Mouse (Mus musculus) ES-E14 (cell line): Measurements from ENCODE around the gene Tsen2. TPM values are rescaled to one million over a fixed set of nuclear protein-coding genes. Genes with fewer than 3 reads are reported as not detected.

Source experiments
- DNase-seq: peaks from one replicate; pipeline ENCODE4 v3.0.0-alpha.2; 2013; ENCODE audit warnings: low read depth, low spot score
- H3K27ac ChIP-seq: 2 replicates; pipeline ENCODE4 v1.5.1; 2012; ENCODE audit warnings: low read depth, mild to moderate bottlenecking, low read length, moderate library complexity, mixed read lengths; ENCODE audit not compliant: poor library complexity, insufficient read depth, severe bottlenecking
- H3K36me3 ChIP-seq: 2 replicates; pipeline ENCODE4 v1.6.1; 2012; ENCODE audit warnings: mild to moderate bottlenecking, low read length, moderate library complexity, mixed read lengths; ENCODE audit not compliant: control insufficient read depth, poor library complexity, insufficient read depth, severe bottlenecking
- H3K4me1 ChIP-seq, 2 experiments: fragments of 150-350 bp in 1 of 2; sonication (generic) in 1 of 2; 2 replicates each; pipeline ENCODE4 v1.6.1; 2012; ENCODE audit warnings: low read length in 2 of 2, mild to moderate bottlenecking in 1 of 2, mixed read lengths in 1 of 2; ENCODE audit not compliant: control insufficient read depth in 2 of 2, insufficient read depth in 2 of 2, poor library complexity in 1 of 2
- H3K4me3 ChIP-seq, 2 experiments: fragments of 150-350 bp in 1 of 2; sonication (generic) in 1 of 2; 2 replicates each; pipeline ENCODE4 v1.5.1; 2012; ENCODE audit warnings: low read length in 2 of 2, low read depth in 1 of 2, mild to moderate bottlenecking in 1 of 2, mixed read lengths in 1 of 2; ENCODE audit not compliant: insufficient read depth in 1 of 2, poor library complexity in 1 of 2, severe bottlenecking in 1 of 2
- H3K9ac ChIP-seq: 2 replicates; pipeline ENCODE4 v1.6.1; 2012; ENCODE audit warnings: low read depth, mild to moderate bottlenecking, low read length, mixed read lengths; ENCODE audit not compliant: poor library complexity, insufficient read depth, severe bottlenecking
- H3K9me3 ChIP-seq: fragments of 150-350 bp; sonication (generic); 2 replicates; pipeline ENCODE4 v1.6.1; 2012; ENCODE audit warnings: low read depth, mild to moderate bottlenecking, low read length; ENCODE audit not compliant: control insufficient read depth, insufficient read depth
- CHD2 ChIP-seq: IDR thresholded peaks from 2 replicates; pipeline ENCODE4 v1.6.1; 2014; ENCODE audit warnings: mild to moderate bottlenecking, low read depth, low read length, inconsistent platforms
- HCFC1 ChIP-seq: IDR thresholded peaks from 2 replicates; pipeline ENCODE4 v1.6.1; 2012; ENCODE audit warnings: low read length, inconsistent platforms, borderline replicate concordance; ENCODE audit not compliant: insufficient read depth
- MAFK ChIP-seq: IDR thresholded peaks from 2 replicates; pipeline ENCODE4 v1.6.1; 2014; ENCODE audit warnings: mild to moderate bottlenecking, low read depth, low read length, inconsistent platforms; ENCODE audit not compliant: insufficient read depth
- ZC3H11A ChIP-seq: IDR thresholded peaks from 2 replicates; pipeline ENCODE4 v1.6.1; 2012; ENCODE audit warnings: low read depth, mild to moderate bottlenecking, inconsistent platforms, low read length, borderline replicate concordance
- ZNF384 ChIP-seq: IDR thresholded peaks from 2 replicates; pipeline ENCODE4 v1.6.1; 2012; ENCODE audit warnings: low read depth, low read length, inconsistent platforms
- in situ Hi-C, 2 experiments: fragments of 600-800 bp; cut with MboI; formaldehyde crosslinking; loops; one replicate each; pipeline ENCODE4 v1.15.1; 2025; ENCODE audit warnings: low sequenced_read_pairs in 2 of 2, inconsistent platforms in 1 of 2; ENCODE audit not compliant: unreplicated experiment in 2 of 2
- total RNA-seq: library from RNA; depleted of rRNA; stranded (reverse); fragments of 300-350 nt; gene quantifications from 2 replicates; pipeline ENCODE4 v1.2.3, GENCODE M21; 2012

The Tsen2 gene
- total RNA-seq, 1 experiment = 35.9 TPM

GRCm38 (mm10) chr6:115542341-115542740 lies 2.1 kb upstream of the Tsen2 start:
- in situ Hi-C loops = no loop called here
- Histone ChIP-seq H3K9ac (no peak overlapping the region), H3K36me3 (no peaks in the 10 kb centered on the region), H3K4me1 (peaks cover 0 to 8% of the 10 kb centered on the region in 2 experiments; a peak in 3 of 4 replicates), H3K4me3 (no peak overlapping the region), H3K9me3 (no peaks in the 10 kb centered on the region), H3K27ac (no peak overlapping the region)
- TF ChIP-seq HCFC1 (no peak), CHD2 (no peak), MAFK (no peak), ZC3H11A (no peak), ZNF384 (no peak)
- no peak for DNase-seq

- H3K9me3 ChIP-seq = no peaks in the 10 kb centered on the region
- peaks cover 12% of the 10 kb centered on the region for H3K36me3 ChIP-seq
- no peak overlapping the region for H3K27ac ChIP-seq
- H3K4me1 ChIP-seq = peaks cover 0 to 3% of the 10 kb centered on the region in 2 experiments; a peak in 2 of 4 replicates
- in situ Hi-C loops = no loop called here
- H3K9ac ChIP-seq = no peak overlapping the region
- peak; percentile 85 for DNase-seq
- no peak for TF ChIP-seq CHD2
- peak; percentile 2; the same call in 1 of the 2 replicates for TF ChIP-seq ZC3H11A
- no peak overlapping the region for H3K4me3 ChIP-seq
These were observed 1.8 kb downstream of the Tsen2 start for GRCm38 (mm10) chr6:115546276-115546675.

- no peak for DNase-seq
- Histone ChIP-seq H3K9me3 (no peaks in the 10 kb centered on the region), H3K4me1 (no peaks in the 10 kb centered on the region), H3K4me3 (no peak overlapping the region), H3K36me3 (peaks cover 26% of the 10 kb centered on the region), H3K27ac (no peak overlapping the region), H3K9ac (no peak overlapping the region)
- in situ Hi-C loops = no loop called here
- TF ChIP-seq HCFC1 (no peak), ZNF384 (no peak), ZC3H11A (no peak), MAFK (no peak), CHD2 (no peak)
These were observed 11.0 kb downstream of the Tsen2 start for GRCm38 (mm10) chr6:115555485-115555884.

- no peaks in the 10 kb centered on the region for H3K9me3 ChIP-seq
- in situ Hi-C loops = no loop called here
- H3K4me1 ChIP-seq = no peaks in the 10 kb centered on the region
- H3K9ac ChIP-seq = no peak overlapping the region
- no peak overlapping the region for H3K27ac ChIP-seq
- TF ChIP-seq ZC3H11A (no peak), CHD2 (no peak), HCFC1 (no peak), ZNF384 (no peak), MAFK (no peak)
- H3K36me3 ChIP-seq = peaks cover 27% of the 10 kb centered on the region
- H3K4me3 ChIP-seq = no peak overlapping the region
- no peak for DNase-seq
These were observed 13.7 kb downstream of the Tsen2 start for GRCm38 (mm10) chr6:115558176-115558575.
